Mouse (Mus musculus) cerebellum, postnatal 10 days (tissue): ENCODE measurements around the gene Cacng6.

Source experiments
- DNase-seq, 2 experiments: peaks; one replicate each; pipeline ENCODE4 v3.0.0; 2021; ENCODE audit warnings: mixed read lengths in 2 of 2

Cacng6 gene

DNA sequence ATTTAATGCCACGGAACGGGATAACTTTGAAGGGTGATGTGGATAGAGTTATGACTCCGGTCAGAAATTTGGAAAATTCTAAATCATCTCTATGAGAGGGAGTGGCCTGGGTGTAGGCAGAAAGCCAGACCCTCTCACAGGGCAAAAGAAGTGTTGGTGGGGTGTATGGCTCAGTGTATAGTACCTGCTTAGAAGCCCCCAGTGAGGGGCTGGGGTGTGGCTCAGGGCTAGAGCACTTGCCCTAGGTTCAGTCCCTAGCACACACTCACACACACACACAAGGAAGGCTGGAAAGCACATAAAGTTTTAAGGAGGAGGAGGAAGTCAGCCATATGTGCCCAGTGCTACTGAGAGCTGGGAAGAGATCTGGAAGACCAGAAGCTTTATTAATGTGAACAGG is 2.7 kb upstream of the Cacng6 start:
- DNase-seq: no peak

DNA sequence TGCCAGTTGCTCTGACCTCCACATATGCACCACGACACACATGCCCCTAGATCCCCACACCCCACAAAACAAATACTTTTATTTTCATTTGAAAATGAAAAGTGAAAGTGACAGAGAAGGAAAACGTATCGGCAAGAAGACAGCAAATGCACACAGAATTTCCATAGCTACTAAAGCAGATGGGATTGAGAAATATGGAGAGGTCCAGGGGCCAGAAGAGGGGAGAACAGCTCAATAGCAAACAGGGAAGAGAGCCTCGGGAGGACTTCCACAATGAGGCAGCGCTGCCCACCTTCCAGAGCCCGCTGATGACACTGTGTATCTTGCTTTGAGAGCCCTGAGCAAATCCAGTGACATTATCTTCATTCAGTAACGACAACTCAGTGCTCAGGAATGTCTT is 1.9 kb upstream of the Cacng6 start:
- no peak for DNase-seq

DNA sequence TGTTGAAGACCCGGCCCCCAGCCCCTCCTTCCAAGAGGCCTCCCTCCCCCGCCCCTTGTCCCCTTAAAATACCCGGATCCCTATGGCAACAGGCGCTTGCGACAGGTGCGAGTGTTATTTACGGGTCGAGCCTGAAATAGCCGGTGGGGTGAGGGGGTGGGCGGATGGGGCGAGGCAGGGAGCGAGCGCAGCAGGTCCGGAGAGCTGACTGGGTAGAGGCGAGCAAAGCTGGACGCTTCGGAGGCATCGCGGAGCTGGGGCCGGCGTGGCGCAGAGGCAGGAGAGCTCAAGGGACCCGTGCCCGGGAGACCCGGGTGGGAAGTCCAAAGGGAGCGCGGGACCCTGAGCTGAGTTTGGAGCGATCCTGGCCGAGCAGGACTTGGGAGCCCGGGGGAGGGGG is 565 bp upstream of the Cacng6 start:
- DNase-seq: peak; percentile 23 to 30

DNA sequence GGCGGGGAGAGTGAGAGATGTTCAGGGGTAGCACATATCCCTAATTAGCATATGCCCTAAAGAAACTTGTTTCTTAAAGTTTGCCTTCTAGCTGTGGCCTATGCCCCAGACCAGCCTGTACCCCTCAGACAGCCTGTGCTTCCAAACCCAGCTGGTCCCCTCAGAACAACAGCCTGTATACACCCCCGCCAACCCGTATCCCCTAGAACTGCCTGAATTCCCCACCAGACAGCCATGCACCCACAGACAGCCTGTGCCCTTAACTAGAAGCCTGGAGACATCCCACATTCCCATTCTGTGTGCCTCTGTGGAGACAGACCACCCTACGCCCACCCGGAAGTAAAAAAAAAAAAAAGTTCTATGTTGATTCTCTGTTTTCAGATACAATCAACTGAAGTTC is 1.1 kb downstream of the Cacng6 start:
- DNase-seq: no peak

DNA sequence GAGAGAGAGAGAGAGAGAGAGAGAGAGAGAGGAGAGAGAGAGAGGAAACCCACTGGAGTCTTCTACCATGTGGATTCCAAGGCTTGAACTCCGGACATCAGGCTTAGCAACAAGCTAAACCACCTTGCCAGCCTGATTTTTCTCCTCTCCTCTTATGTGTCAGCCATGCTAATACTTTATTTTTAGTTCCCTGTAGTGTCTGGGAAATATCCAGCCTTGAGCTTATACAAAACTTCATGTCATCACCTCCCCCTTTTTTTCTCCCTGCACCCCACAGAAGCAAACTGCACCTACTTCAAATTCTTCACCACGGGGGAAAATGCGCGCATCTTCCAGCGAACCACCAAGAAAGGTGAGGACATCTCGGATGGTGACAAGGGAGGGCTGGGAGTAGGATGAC is 6.2 kb downstream of the Cacng6 start:
- no peak for DNase-seq

DNA sequence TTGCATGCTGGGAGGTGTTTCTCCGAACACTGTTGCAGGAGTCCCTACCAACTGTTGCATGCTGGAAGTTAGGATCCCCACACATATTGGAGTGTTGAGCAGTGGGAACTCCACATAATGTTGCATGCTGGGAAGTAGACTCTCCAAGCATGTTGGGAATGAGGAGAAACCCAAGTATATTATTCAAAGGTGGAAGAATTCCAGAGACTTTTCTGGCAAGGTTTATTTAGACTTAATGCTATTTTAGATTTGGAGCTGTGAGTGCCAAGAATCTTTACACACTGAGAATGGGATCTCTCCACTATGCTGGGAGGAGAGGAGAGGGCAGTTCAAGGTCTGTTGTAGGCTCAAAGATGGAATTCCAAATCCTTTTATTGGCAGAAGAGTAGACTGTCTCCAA is 8.1 kb downstream of the Cacng6 start:
- DNase-seq: no peak

DNA sequence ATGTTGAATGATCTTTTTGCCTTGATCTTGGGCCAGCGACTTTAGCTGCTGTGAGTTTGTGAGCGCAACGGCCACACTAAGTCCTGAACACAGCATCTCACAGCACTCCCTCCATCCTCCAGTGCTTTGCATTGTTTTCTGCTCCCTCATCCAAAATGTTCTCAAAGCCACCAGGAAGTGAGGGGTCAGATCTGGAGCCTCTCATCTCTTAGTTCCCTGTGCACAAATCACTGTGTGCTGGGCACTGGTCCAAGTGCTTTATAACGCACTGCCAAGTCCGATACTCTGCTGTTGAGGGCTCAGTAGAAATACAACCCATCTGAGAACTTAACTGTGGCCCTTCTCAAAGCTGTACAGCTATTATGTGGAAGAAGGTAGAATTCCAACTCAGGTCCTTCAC is 13.9 kb downstream of the Cacng6 start:
- DNase-seq: peak; percentile 25 to 45

DNA sequence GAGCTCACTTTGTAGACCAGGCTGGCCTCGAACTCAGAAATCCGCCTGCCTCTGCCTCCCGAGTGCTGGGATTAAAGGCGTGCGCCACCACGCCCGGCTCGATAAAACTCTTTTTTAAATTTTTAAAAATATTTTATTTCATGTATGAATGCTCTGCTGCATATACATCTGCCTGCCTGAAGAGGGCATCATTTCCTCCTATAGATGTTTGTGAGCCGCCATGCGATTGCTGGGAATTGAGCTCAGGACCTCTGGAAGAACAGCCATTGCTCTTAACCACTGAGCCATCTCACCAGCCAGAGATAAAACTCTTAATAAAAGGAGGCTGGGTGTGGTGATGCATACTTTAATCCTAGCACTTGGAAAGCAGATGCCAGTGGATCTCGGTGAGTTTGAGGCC is 16.0 kb downstream of the Cacng6 start:
- no peak for DNase-seq

DNA sequence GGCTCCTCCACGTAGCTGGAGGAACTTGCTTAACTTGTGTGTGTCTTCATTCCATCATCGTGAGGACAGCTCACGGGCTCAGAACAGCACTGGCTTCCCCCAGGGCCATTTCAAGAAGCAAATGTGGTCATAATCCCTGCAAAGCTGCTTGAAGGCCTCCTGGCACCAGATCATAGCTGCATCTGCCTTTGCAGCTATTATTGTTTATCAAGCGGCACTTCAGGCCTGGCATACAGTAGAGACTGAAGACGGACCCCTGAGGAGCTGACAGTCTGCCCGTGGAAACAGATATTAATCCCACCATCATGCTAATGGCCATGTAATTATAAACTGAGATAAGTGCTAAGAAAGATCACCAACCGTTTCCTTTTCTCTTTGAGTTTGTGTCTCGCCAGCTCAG is 16.5 kb downstream of the Cacng6 start:
- DNase-seq: peak; percentile 35 to 51

DNA sequence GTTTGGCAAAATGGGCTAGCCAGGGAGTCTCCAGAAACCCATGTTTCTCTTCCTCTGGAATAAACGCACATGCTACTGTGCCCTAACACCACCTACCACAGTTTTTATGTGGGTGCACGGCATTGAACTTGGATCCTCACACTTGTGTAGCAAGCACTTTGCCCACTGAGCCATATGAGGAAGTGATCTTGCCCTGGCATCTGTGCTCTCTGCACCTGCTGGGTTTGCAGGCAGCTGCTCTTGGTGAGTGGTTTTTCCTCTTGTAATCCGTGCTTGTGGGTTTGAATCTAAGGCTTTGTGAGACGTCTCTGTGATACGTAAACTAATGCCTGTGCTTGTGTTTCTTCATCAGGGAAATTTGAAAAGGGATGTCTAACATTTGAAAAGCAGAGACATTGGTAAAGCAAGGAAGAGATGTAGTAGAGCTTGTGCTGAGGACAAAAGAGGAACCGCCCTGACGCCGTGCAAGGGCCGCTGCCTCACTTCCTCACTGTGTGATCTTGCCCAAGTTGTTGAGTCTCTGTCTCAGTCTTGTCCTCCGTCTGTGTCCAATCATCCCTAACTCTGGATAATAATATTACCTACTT is 18.6 kb downstream of the Cacng6 start:
- DNase-seq: peak in 1 of 2 experiments; percentile 16

DNA sequence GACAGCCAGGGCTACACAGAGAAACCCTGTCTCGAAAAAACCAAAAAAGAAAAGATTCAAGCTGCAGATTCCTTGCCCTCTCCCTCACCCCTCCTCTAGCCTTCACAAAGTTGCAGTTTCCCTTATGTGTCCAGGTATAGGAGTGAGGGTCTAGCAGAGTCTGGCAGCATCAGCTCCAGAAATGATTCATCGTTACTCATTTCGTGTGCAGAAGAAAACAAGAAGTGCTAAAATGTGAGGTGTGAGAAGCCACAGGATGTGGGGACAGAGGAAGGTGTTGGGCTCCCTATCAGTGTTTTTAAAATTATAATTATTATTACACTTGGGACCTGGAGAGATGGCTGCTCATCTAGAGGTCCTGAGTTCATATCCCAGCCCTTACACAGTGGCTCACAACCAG is 20.7 kb downstream of the Cacng6 start:
- no peak for DNase-seq

DNA sequence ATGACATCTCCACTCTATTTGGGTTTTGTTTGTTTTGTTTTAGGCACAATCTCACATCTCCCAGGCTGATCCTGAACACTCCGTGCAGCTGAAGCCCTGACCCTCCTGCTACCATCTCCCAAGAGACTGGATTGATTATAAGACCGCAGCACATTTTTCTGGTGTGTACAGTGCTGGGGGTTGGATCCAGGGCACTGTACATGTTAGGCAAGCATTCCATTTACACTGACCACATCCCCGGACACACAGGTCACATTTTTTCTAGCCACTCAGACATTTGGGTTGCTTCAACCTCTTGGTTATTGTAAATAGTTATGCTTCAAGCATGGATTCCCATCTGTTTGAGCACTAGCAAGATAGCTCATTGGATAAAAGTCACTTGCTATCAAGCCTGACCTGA is 22.6 kb downstream of the Cacng6 start:
- no peak for DNase-seq

DNA sequence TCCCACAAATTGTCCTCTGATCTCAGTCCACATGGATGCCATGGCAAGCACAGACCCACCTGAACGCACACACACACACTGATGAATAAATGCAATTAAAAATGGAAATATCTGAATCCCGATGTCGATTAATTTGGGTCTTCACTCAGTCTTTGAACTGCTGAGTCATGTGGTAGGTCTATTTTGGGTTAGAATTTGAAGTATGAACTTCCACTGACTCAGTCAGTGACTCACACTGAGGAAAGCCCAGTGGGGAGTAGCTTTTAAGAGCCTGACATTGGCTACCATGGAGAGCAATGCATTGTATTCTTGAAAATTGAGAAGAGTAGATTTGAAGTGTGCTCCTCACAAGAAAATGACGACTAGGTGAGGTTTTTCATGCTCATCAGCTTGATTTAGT is 23.0 kb downstream of the Cacng6 start:
- no peak for DNase-seq

DNA sequence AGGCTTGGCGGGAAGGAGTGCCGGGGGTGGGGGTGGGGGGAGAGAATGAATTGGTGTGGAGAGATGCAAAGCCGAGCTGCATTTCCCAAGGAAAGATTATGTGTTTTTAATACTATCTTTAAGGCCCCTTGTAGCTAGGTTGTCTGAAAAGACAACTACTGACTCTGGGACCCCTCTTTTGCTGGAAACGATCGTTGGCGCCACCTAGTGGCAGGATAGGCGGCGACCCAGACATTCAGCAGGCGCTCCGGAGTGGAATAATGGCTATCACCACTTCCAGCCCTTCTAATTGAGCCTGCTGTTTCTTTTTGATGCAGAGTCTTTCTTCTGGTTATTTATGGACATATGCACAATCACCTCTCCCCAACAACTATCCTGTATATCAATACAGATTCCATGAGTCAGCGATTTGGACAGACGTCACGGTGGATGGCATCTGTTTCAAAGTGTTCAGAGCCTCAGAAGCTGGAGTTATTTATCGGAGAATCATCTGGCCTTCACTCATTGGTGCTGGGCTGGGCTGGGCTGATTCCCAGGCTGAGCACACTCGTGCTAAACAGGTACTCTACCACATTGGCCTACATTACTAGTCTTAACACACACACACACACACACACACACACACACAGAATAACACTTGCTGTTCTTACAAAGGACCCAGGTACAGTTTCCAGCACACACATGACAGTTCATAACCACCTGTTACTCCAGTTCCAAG is 24.9 kb downstream of the Cacng6 start:
- peak; percentile 91 to 93 for DNase-seq

DNA sequence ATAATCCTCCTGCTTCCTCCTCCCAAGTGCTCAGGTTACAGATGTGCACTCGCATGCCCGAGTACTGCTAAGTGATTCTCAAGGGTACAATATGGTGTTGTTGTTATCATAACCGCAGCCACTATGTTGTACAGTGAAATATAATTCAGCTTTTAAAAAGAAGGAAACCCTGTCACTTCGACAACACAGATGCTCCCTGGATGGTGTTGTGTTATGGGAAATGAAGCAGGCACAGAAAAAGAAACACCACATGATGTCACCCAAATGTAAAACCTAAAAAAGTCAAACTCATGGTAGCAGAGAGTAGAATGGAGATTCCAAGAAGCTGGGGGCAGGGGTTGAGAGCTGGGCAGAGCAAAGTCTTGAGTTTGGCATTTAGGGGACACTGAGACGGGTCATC is 26.7 kb downstream of the Cacng6 start:
- no peak for DNase-seq

DNA sequence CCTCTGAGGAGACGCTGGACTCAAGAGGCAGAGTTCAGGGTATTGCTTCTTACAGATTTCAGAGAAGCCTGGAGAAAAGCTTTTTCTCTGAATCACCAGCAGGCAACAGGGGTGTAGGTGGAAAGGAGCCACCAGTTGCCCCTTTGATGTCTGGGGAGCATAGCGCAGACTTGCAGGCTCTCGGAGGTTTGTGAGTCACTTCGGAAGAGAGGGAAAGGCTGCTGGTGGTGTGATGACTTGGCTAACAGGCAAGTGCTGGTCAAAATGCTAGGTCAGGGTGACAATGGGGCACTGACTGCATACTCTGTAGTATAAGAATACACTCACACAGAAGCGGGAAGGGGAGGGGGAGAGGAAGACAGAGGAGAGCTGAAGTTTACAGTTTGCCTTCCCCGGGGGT is 27.2 kb downstream of the Cacng6 start:
- no peak for DNase-seq

DNA sequence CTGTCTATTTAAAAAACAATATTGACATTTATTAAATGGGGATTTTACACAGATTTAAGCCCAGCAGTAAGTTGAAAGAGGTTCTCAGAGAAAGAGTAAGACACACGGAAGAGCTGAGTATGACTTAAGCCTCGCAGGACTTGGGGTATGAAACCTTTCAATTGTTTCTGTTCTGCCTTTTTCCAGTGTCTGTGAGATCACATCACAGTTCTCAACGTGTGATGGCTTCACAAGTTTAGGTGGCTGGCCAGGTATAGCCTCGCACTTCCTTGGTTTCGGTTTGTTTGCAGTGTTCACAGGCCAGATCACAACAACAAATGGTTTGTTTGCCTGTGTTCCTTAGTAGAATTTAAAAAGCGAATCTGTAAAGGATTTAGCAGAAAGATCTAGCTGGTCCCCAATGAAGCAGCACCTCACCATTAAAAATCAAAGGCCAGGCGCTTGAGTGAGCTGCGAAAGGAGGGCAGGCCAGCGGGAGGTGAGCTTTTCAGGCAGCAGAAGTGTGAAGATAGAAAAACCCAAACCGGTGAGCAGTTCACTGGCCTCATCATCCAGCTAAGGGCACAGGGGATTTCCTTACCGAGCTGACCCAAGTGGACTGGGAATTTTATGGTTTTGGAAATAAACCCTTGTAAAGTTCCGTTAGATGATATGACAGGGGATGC is 29.0 kb downstream of the Cacng6 start:
- no peak for DNase-seq

DNA sequence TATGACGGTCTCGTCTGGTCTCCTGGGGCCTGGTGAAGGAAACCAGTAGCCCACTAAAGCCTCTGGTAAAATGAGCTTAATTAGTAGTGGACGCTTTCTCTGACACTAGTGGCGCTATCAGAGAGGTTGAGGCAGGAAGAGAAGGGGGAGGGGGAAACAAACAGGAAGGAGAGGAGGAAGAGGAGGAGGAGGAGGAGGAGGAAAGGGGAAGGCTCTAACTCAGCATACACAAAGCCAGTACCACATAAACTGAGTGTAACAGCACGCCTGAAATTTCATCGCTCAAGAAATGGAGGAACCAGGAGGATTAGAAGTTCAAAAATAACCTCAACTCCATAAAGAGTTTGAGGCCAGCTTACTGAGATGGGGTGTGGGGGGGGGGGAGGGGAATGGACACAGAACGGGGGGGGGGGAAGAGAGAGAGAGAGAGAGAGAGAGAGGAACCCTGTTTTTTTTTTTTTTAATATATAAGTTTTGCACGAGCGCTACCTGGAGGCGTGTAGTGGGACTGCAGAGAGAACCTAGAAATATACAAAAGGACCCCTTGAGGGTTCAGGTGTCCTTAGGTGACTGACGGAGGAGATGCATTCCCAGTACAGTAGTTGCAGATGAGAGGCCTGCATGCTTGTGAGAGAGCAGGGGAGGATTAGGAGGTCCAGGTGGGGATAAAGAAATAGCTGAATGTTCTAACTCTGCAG is 29.6 kb downstream of the Cacng6 start:
- peak in 1 of 2 experiments; percentile 12 for DNase-seq

DNA sequence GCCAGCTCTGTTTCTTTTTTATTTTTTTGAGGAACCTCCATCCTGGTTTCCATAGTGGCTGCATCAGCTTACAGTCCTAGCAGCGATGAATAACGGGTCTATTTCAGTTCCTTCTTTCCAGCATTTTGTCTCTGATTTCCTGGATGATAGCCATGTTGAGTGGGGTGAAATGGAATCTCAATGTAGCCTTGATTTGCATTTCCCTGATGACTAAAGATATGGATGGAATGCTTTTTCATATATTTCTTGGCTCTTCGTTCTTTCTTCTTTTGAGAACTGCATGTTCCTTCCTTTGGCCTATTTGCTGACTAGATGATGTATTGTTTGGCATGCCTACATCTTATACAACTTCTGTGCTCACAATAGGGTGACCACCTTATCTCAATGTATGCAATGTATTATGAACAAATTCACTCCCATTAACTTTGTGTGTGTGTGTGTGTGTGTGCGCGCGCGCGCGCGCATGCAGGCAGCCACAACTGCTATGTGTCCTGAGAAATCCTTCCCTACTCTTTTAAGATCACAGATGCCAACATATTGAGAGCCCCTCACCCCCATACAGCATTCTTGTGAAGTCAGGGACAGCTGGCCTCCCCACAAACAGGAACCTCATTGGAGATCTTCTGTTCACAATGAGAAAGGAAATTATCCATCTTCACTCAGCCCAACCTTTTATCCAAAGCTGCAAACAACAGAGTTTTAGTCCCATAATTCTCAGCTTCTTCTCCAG is 33.3 kb downstream of the Cacng6 start:
- DNase-seq: no peak

DNA sequence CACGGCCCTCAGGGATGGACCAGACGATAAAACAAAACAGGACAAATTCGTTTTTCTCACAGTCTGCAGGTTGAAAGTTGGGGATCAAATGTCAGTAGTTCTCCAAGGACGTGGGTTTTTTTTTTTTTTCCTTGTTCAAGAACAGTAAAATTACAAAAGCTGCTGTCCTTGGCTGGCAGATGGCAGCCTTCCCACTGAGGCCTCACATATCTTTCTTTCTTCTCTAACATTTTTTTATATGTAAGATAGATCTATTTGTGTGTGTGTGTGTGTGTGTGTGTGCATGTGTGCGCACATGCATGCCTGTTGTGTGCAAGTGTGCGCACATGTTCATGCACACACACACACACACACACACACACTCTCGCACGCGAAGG is 33.8 kb downstream of the Cacng6 start:
- no peak for DNase-seq

DNA sequence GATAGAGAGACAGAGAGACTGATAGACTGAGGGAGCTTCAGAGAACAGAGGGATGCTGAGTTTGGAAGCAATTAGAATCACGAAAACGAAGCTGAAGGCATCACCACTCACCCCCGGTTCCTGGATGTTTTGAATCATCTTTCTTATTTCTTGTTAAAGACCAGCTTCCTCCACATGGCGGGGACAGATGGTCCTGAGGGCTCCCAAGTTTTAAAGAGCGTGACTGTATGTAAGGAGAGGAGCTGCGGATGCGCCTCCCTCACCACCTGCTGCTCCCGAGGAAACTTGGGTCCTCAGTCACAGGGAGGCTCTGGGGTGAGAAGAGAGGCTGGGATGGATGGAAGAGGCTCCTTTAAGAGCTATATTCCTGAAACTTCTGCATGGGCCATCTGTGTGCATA is 36.3 kb downstream of the Cacng6 start:
- no peak for DNase-seq

DNA sequence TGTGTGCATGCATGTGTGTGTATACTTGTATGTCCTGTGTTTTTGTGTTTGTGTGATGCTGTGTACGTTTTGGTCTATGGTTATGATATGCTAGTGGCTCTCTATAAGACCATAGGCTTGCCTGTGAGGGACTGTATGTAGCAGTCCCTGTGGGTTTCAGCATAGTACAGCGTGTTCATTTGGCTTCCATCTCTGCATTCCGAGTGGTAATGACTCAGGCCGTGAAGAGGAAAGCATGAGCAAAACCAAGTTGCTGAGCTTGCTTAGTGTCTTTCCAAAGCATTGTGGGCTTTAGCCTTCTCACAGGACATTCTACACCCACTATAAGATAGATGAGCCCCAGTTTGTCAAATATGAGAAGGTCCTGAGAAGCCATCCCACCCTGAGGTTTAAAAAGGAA is 39.3 kb downstream of the Cacng6 start:
- DNase-seq: no peak

DNA sequence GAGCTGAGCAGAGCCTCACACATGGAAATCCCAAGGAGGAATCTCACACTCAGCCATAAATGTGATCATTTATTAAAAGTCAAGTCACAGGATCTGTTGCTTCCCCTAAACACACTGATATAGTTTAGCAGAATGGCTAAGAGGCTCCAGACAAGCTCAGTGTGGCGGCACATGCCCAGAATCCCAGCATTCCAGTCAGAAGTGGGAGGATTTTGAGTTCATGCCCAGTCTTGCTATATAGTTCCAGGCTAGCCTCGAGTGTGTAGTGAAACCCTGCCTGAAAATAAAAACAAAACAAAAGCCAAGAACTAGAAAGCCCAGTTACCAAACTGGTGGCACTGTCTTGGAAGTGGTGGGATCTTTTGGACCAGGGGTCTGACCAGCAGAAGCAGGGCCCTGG is 44.6 kb downstream of the Cacng6 start:
- DNase-seq: no peak
